Mouse (Mus musculus): ENCODE results near the gene Ppp1r26.

DNA sequence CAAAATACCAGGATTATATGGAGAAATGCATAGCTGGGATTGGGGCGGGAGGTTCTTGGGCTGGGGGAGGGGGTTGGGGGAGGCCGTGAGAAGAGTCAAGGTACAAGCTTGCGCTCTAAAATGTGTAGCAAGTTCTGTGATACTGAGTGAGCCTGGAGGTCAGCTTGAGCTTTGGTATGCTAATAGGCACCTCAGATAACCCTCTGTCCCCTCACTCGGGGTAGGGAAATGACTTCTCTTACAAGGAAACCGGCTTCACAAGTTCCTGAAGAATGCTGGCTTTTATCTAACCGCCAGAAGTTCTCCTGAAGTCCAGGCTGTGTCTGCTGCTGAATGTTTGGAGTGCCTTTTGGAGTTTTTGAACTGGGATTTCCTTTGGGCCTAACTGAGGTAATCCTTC, 15.8 kb upstream of the Ppp1r26 start:
- no peak for TF ChIP-seq CTCF (IDR thresholded peaks at IDR 0.05; ENCODE audit: low read depth)
- TF ChIP-seq EP300 (IDR thresholded peaks at IDR 0.05; ENCODE audit: low read depth), result no peak

Measured in heart, postnatal 0 days (tissue).